Mouse (Mus musculus) mouse embryonic stem cell (cell line): Measurements from ENCODE around the gene Colgalt1.

Source experiments
- in situ Hi-C, 2 experiments: fragments of 300-500 bp; cut with MboI; formaldehyde crosslinking; loops; 1 replicate in 1 of 2; 3 replicates in 1 of 2; pipeline ENCODE4 v1.14.3; 2019 to 2020; ENCODE audit warnings: low sequenced_read_pairs in 2 of 2, low pct_unique_long_range_greater_than_20kb in 1 of 2, mixed read lengths in 1 of 2; ENCODE audit not compliant: unreplicated experiment in 1 of 2

Colgalt1 gene

GRCm38 (mm10) chr8:71580201-71580600, 30.6 kb upstream of the Colgalt1 start:
- in situ Hi-C loops, result no loop called here

- in situ Hi-C loops, result no loop called here
Measured at GRCm38 (mm10) chr8:71586891-71587290, 23.9 kb upstream of the Colgalt1 start.

- in situ Hi-C loops, result no loop called here
Measured at GRCm38 (mm10) chr8:71588762-71589161, 22.0 kb upstream of the Colgalt1 start.

GRCm38 (mm10) chr8:71591017-71591416, 19.8 kb upstream of the Colgalt1 start:
- in situ Hi-C loops, result no loop called here

- in situ Hi-C loops, result no loop called here
Measured at GRCm38 (mm10) chr8:71591471-71592373, 19.1 kb upstream of the Colgalt1 start, which contains the start of gene Pgls. Pgls (plus strand) TSS chr8:71592176.

GRCm38 (mm10) chr8:71592374-71593170, 18.2 kb upstream of the Colgalt1 start:
- in situ Hi-C loops, result no loop called here

- in situ Hi-C loops, result no loop called here
Measured at GRCm38 (mm10) chr8:71593556-71594323, 17.1 kb upstream of the Colgalt1 start.

- in situ Hi-C loops, result no loop called here
Measured at GRCm38 (mm10) chr8:71594324-71594722, 16.5 kb upstream of the Colgalt1 start.

GRCm38 (mm10) chr8:71595862-71596261, 14.9 kb upstream of the Colgalt1 start:
- in situ Hi-C loops, result no loop called here

- in situ Hi-C loops, result no loop called here
Measured at GRCm38 (mm10) chr8:71596384-71596783, 14.4 kb upstream of the Colgalt1 start.

- in situ Hi-C loops, result no loop called here
Measured at GRCm38 (mm10) chr8:71596798-71597197, 14.0 kb upstream of the Colgalt1 start.

- in situ Hi-C loops, result no loop called here
Measured at GRCm38 (mm10) chr8:71597451-71597850, 13.3 kb upstream of the Colgalt1 start, which contains the start of gene Fam129c. Fam129c (plus strand) TSS chr8:71597648.

GRCm38 (mm10) chr8:71598375-71598774, 12.4 kb upstream of the Colgalt1 start:
- in situ Hi-C loops, result no loop called here

- in situ Hi-C loops, result no loop called here
Measured at GRCm38 (mm10) chr8:71598841-71599240, 12.0 kb upstream of the Colgalt1 start.

GRCm38 (mm10) chr8:71601939-71602665, 8.7 kb upstream of the Colgalt1 start:
- in situ Hi-C loops, result loop anchor here in 1 of 2 experiments (5.0 kb wide), 1 partner anchor 40 kb away; no protein-coding TSS in a partner anchor

- in situ Hi-C loops, result loop anchor here in 1 of 2 experiments (5.0 kb wide), 1 partner anchor 40 kb away; no protein-coding TSS in a partner anchor
Measured at GRCm38 (mm10) chr8:71602666-71603334, 8.0 kb upstream of the Colgalt1 start.

GRCm38 (mm10) chr8:71604021-71604420, 6.8 kb upstream of the Colgalt1 start:
- in situ Hi-C loops, result loop anchor here in 1 of 2 experiments (5.0 kb wide), 1 partner anchor 42 kb away; no protein-coding TSS in a partner anchor
